Mouse (Mus musculus) kidney, embryonic 15.5 days (tissue): ENCODE measurements around the gene Ampd3. TPM values are rescaled to one million over a fixed set of nuclear protein-coding genes. Genes with fewer than 3 reads are reported as not detected.
A peak's percentile ranks its signal among the peaks of the same experiment; 100 is the strongest.

Experiments
- ATAC-seq: fragments of 200-750 bp; cut with Nextera tagmentation; replicated peaks from 2 replicates; pipeline ENCODE4 v1.8.0; 2017; ENCODE audit warnings: moderate TSS enrichment; ENCODE audit not compliant: low FRiP score
- H3K27ac ChIP-seq: fragments of 300-500 bp; sonication (generic); 2 replicates; pipeline ENCODE4 v1.5.1; 2015; ENCODE audit warnings: mild to moderate bottlenecking, inconsistent platforms
- H3K27me3 ChIP-seq: fragments of 300-500 bp; sonication (generic); 2 replicates; pipeline ENCODE4 v1.6.1; 2015; ENCODE audit warnings: inconsistent platforms
- H3K36me3 ChIP-seq: fragments of 300-500 bp; sonication (generic); 2 replicates; pipeline ENCODE4 v1.6.1; 2015; ENCODE audit warnings: inconsistent platforms
- H3K4me1 ChIP-seq: fragments of 300-500 bp; sonication (generic); 2 replicates; pipeline ENCODE4 v1.6.1; 2015; ENCODE audit warnings: inconsistent platforms
- H3K4me2 ChIP-seq: fragments of 300-500 bp; sonication (generic); 2 replicates; pipeline ENCODE4 v1.6.1; 2015; ENCODE audit warnings: moderate library complexity, mild to moderate bottlenecking, inconsistent platforms
- H3K4me3 ChIP-seq: fragments of 300-500 bp; sonication (generic); replicated peaks from 2 replicates; pipeline ENCODE4 v1.5.1; 2015; ENCODE audit warnings: mild to moderate bottlenecking, inconsistent platforms
- H3K9ac ChIP-seq: fragments of 300-500 bp; sonication (generic); 2 replicates; pipeline ENCODE4 v1.6.1; 2015; ENCODE audit warnings: mild to moderate bottlenecking, inconsistent platforms
- H3K9me3 ChIP-seq: fragments of 300-500 bp; sonication (generic); replicated peaks from 2 replicates; pipeline ENCODE4 v1.6.1; 2016; ENCODE audit warnings: inconsistent platforms
- WGBS: fragments of 180-500 bp; shearing (Covaris S2); methylation state at CpG from one replicate; pipeline ENCODE4 v1.1.7; 2015; ENCODE audit warnings: mixed read lengths; 5-methylcytosine and 5-hydroxymethylcytosine counted together
- polyA plus RNA-seq: library from polyadenylated mRNA; unstranded; fragments of >200 nt; fragmentation: Nextera tagmentation; extraction: Ambion mirVana; gene quantifications from 2 replicates; pipeline ENCODE4 v1.2.1, GENCODE M21; 2015

Ampd3 gene
- polyA plus RNA-seq, result 7.1 and 9.8 TPM in 2 replicates

- ATAC-seq, result no peak; the same call in 1 of the 2 replicates
- WGBS, result 17% methylated on average over 14 of the region's 16 CpGs
- H3K9me3 ChIP-seq, result no peaks in the 10 kb centered on the region
- peak within 1 kb of the TSS; percentile 97 for H3K4me2 ChIP-seq
- H3K4me3 ChIP-seq, result peak within 1 kb of the TSS; percentile 61
- H3K36me3 ChIP-seq, result no peaks in the 10 kb centered on the region
- peaks cover 11% of the 10 kb centered on the region for H3K27me3 ChIP-seq
- H3K9ac ChIP-seq, result peak within 1 kb of the TSS; percentile 78
- H3K4me1 ChIP-seq, result peaks cover 29% of the 10 kb centered on the region
- H3K27ac ChIP-seq, result peak within 1 kb of the TSS; percentile 78
Observed at GRCm38 (mm10) chr7:110768001-110768400, at the start of gene Ampd3. TSS of gene Ampd3 (plus strand) at chr7:110768206.

- ATAC-seq, result no peak
- Histone ChIP-seq H3K4me1 (no peaks in the 10 kb centered on the region), H3K9ac (no peak overlapping the region), H3K27me3 (no peaks in the 10 kb centered on the region), H3K27ac (no peak overlapping the region), H3K36me3 (no peaks in the 10 kb centered on the region), H3K9me3 (no peaks in the 10 kb centered on the region), H3K4me3 (no peak overlapping the region), H3K4me2 (no peak overlapping the region)
- 78% methylated on average over 6 of the region's 6 CpGs for WGBS
Observed at GRCm38 (mm10) chr7:110718505-110718904, 49.5 kb upstream of the Ampd3 start.

- Histone ChIP-seq H3K9ac (no peak overlapping the region), H3K27me3 (no peaks in the 10 kb centered on the region), H3K4me2 (no peak overlapping the region), H3K36me3 (no peaks in the 10 kb centered on the region), H3K27ac (no peak overlapping the region), H3K9me3 (no peaks in the 10 kb centered on the region), H3K4me3 (no peak overlapping the region), H3K4me1 (no peaks in the 10 kb centered on the region)
- 78% methylated on average over 4 of the region's 4 CpGs for WGBS
- ATAC-seq, result no peak
Observed at GRCm38 (mm10) chr7:110719857-110720256, 48.1 kb upstream of the Ampd3 start.

GRCm38 (mm10) chr7:110722183-110722582 is 45.8 kb upstream of the Ampd3 start:
- Histone ChIP-seq H3K4me3 (no peak overlapping the region), H3K4me1 (no peaks in the 10 kb centered on the region), H3K4me2 (no peak overlapping the region), H3K27me3 (no peaks in the 10 kb centered on the region), H3K27ac (no peak overlapping the region), H3K36me3 (no peaks in the 10 kb centered on the region), H3K9me3 (no peaks in the 10 kb centered on the region), H3K9ac (no peak overlapping the region)
- 89% methylated on average over 4 of the region's 4 CpGs for WGBS
- ATAC-seq, result no peak

GRCm38 (mm10) chr7:110727049-110727448 is 41.0 kb upstream of the Ampd3 start:
- H3K9me3 ChIP-seq, result no peaks in the 10 kb centered on the region
- ATAC-seq, result no peak
- WGBS, result 35% methylated on average over 2 of the region's 2 CpGs

GRCm38 (mm10) chr7:110728876-110729275 is 39.1 kb upstream of the Ampd3 start:
- 59% methylated on average over 3 of the region's 3 CpGs for WGBS
- Histone ChIP-seq H3K4me1 (peaks cover 18% of the 10 kb centered on the region), H3K4me3 (no peak overlapping the region), H3K27ac (no peak overlapping the region), H3K9me3 (no peaks in the 10 kb centered on the region), H3K27me3 (no peaks in the 10 kb centered on the region), H3K36me3 (no peaks in the 10 kb centered on the region), H3K4me2 (no peak overlapping the region), H3K9ac (no peak overlapping the region)
- ATAC-seq, result no peak

More at GRCm38 (mm10) chr7:110727049-110727448, 41.0 kb upstream of the Ampd3 start:
- no peak overlapping the region for H3K4me3 ChIP-seq
- peaks cover 18% of the 10 kb centered on the region for H3K4me1 ChIP-seq
- H3K27ac ChIP-seq, result no peak overlapping the region
- no peaks in the 10 kb centered on the region for H3K27me3 ChIP-seq
- no peak overlapping the region for H3K4me2 ChIP-seq
- no peak overlapping the region for H3K9ac ChIP-seq
- H3K36me3 ChIP-seq, result no peaks in the 10 kb centered on the region

GRCm38 (mm10) chr7:110729295-110729694 is 38.7 kb upstream of the Ampd3 start:
- Histone ChIP-seq H3K9ac (no peak overlapping the region), H3K27ac (no peak overlapping the region), H3K9me3 (no peaks in the 10 kb centered on the region), H3K4me3 (no peak overlapping the region), H3K36me3 (no peaks in the 10 kb centered on the region), H3K4me2 (no peak overlapping the region), H3K4me1 (peaks cover 18% of the 10 kb centered on the region), H3K27me3 (no peaks in the 10 kb centered on the region)
- no peak for ATAC-seq
- 74% methylated on average over 6 of the region's 6 CpGs for WGBS

- Histone ChIP-seq H3K9me3 (no peaks in the 10 kb centered on the region; the same call in 1 of the 2 replicates), H3K36me3 (no peaks in the 10 kb centered on the region), H3K4me3 (no peak overlapping the region), H3K4me2 (no peak overlapping the region), H3K27me3 (no peaks in the 10 kb centered on the region), H3K27ac (peak overlapping the region; percentile 59), H3K9ac (no peak overlapping the region), H3K4me1 (peaks cover 18% of the 10 kb centered on the region)
- no peak for ATAC-seq
- WGBS, result 61% methylated on average over 6 of the region's 6 CpGs
Observed at GRCm38 (mm10) chr7:110731091-110731967, 36.7 kb upstream of the Ampd3 start.

GRCm38 (mm10) chr7:110732001-110732632 is 35.9 kb upstream of the Ampd3 start:
- H3K4me1 ChIP-seq, result peaks cover 18% of the 10 kb centered on the region
- H3K27ac ChIP-seq, result no peak overlapping the region
- ATAC-seq, result no peak
- H3K4me3 ChIP-seq, result no peak overlapping the region
- no peaks in the 10 kb centered on the region; the same call in 1 of the 2 replicates for H3K9me3 ChIP-seq
- H3K9ac ChIP-seq, result no peak overlapping the region
- H3K4me2 ChIP-seq, result no peak overlapping the region
- no peaks in the 10 kb centered on the region for H3K36me3 ChIP-seq
- H3K27me3 ChIP-seq, result no peaks in the 10 kb centered on the region
- WGBS, result 84% methylated on average over 12 of the region's 12 CpGs

GRCm38 (mm10) chr7:110736914-110737313 is 31.1 kb upstream of the Ampd3 start:
- no peaks in the 10 kb centered on the region; the same call in 1 of the 2 replicates for H3K9me3 ChIP-seq
- no peak for ATAC-seq

GRCm38 (mm10) chr7:110739764-110740163 is 28.2 kb upstream of the Ampd3 start:
- H3K27ac ChIP-seq, result 0 out of 2 replicates have a peak overlapping the region, but pooled peaks have one; percentile 22
- H3K4me1 ChIP-seq, result peaks cover 29% of the 10 kb centered on the region
- no peak overlapping the region for H3K4me3 ChIP-seq
- no peak overlapping the region for H3K9ac ChIP-seq
- WGBS, result 45% methylated on average over 5 of the region's 5 CpGs
- H3K4me2 ChIP-seq, result no peak overlapping the region
- no peaks in the 10 kb centered on the region for H3K27me3 ChIP-seq
- no peaks in the 10 kb centered on the region; the same call in 1 of the 2 replicates for H3K9me3 ChIP-seq
- no peaks in the 10 kb centered on the region for H3K36me3 ChIP-seq
- ATAC-seq, result no peak

More at GRCm38 (mm10) chr7:110736914-110737313, 31.1 kb upstream of the Ampd3 start:
- Histone ChIP-seq H3K4me1 (peaks cover 23% of the 10 kb centered on the region), H3K27me3 (no peaks in the 10 kb centered on the region), H3K36me3 (no peaks in the 10 kb centered on the region), H3K4me3 (no peak overlapping the region), H3K4me2 (no peak overlapping the region), H3K27ac (no peak overlapping the region), H3K9ac (no peak overlapping the region)
- WGBS, result 58% methylated on average over 2 of the region's 2 CpGs

- Histone ChIP-seq H3K9me3 (no peaks in the 10 kb centered on the region; the same call in 1 of the 2 replicates), H3K4me2 (no peak overlapping the region), H3K36me3 (no peaks in the 10 kb centered on the region), H3K4me1 (peaks cover 29% of the 10 kb centered on the region), H3K27ac (peak overlapping the region; percentile 22; the same call in 1 of the 2 replicates), H3K4me3 (no peak overlapping the region), H3K27me3 (no peaks in the 10 kb centered on the region), H3K9ac (no peak overlapping the region)
- no peak for ATAC-seq
- 57% methylated on average over 2 of the region's 2 CpGs for WGBS
Observed at GRCm38 (mm10) chr7:110740188-110740587, 27.8 kb upstream of the Ampd3 start.
